Mouse (Mus musculus): ENCODE data around the gene Diaph3.
A peak's percentile ranks its signal among the peaks of the same experiment; 100 is the strongest.

Diaph3 gene

GRCm38 (mm10) chr14:86662846-86663245, 478.2 kb downstream of the Diaph3 start:
- DNase-seq (ENCODE audit: low read depth, low spot score): no peak

GRCm38 (mm10) chr14:86660556-86660955, 480.5 kb downstream of the Diaph3 start:
- DNase-seq (ENCODE audit: low read depth, low spot score): no peak

GRCm38 (mm10) chr14:86656262-86656661, 484.8 kb downstream of the Diaph3 start:
- no peak for DNase-seq (ENCODE audit: low read depth, low spot score)

- peak; percentile 40 for DNase-seq (ENCODE audit: low read depth, low spot score)
These were observed 494.4 kb downstream of the Diaph3 start for GRCm38 (mm10) chr14:86646499-86647120.

GRCm38 (mm10) chr14:86642831-86643241, 498.2 kb downstream of the Diaph3 start:
- no peak for DNase-seq (ENCODE audit: low read depth, low spot score)

- DNase-seq (ENCODE audit: low read depth, low spot score): no peak
These were observed 499.2 kb downstream of the Diaph3 start for GRCm38 (mm10) chr14:86641839-86642238.

- DNase-seq (ENCODE audit: low read depth, low spot score): no peak
These were observed 500.9 kb downstream of the Diaph3 start for GRCm38 (mm10) chr14:86640086-86640485.

GRCm38 (mm10) chr14:86635594-86636140, 505.4 kb downstream of the Diaph3 start:
- DNase-seq (ENCODE audit: low read depth, low spot score): no peak

GRCm38 (mm10) chr14:86635052-86635451, 506.0 kb downstream of the Diaph3 start:
- DNase-seq (ENCODE audit: low read depth, low spot score): no peak

GRCm38 (mm10) chr14:86633799-86634198, 507.2 kb downstream of the Diaph3 start:
- DNase-seq (ENCODE audit: low read depth, low spot score): no peak

GRCm38 (mm10) chr14:86624816-86625425, 516.1 kb downstream of the Diaph3 start:
- DNase-seq (ENCODE audit: low read depth, low spot score): no peak

GRCm38 (mm10) chr14:86619637-86620036, 521.4 kb downstream of the Diaph3 start:
- DNase-seq (ENCODE audit: low read depth, low spot score): no peak
